Mouse (Mus musculus) lung, postnatal 10 days (tissue): ENCODE data around the gene Caskin2.

ENCODE experiments used
- DNase-seq: peaks from one replicate; pipeline ENCODE4 v3.0.0; 2021

Caskin2 gene

DNA sequence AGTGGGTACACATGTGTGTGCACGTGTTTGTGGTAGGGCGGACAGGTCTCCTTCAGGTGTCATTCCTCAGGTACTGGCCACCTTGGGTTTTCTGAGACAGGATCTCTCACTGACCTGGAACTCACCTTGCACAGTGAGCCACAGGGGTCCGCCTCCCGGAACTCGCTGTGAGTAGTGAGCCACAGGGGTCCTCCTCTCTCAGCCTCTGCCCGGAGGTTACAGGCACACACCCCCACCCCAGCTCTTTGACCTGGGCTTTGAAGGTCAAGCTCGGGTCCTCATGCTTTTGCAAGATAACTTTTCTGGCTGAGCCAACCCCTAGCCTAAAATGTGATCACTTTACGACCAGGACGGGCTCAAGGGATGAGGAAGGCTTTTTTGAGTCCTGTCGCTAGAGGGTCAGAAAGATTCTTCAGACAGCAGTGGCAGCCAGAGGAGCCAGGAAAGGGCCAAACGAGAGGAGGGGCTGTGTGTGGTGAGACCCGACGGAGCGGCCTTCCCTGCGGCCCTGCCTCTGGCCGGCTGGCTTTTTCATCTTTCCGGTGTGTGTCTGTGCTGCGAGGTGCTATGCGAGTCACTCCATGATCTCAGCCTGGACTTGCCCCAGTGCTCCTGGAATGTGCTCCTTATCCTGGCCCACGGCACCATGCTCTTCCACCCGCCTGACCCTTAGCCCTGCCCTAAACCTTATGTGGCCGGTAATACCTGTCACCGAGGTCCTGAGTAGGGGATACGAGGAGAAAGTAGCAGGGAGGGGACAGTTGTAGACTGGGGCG, 17.3 kb upstream of the Caskin2 start:
- no peak for DNase-seq

DNA sequence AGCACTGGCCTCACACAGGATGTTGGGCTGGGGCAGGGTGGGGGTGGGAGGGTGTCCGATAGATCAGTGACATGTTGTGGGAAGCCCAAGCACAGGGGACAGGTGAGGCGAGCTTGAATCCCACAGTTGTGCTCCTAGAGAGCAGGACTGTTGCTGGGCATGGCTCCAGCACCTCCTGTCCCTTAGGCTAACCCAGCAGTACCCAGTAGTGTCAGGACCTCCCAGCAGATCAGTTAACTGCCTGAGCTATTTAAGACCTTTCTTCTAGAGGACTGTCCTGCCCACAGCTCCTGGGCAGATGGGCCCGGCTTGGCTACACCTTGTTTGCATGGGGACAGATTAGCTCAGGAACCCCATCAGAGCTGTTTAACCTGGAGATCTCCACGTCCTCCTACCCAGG, 15.6 kb upstream of the Caskin2 start:
- DNase-seq = no peak

DNA sequence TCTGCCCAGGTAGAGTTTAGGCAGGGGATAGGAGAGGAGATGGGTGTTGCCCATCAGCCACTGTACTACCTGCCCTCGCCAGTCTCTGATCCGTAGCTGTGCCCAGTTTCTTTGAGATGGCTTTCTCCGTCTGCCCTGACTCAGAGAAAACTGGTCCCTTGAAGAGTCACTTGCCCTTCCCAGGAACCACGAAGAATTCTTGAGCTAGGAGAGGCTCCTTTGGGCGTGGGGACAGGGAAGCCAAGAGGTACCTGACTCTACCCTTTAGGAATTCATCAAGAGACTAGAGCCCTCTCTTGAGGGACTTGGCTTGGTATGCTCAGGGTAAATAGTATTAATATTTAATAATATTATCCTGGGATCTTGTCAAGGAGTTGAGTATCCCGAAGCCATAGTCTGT, 14.2 kb upstream of the Caskin2 start:
- DNase-seq = peak; percentile 49

DNA sequence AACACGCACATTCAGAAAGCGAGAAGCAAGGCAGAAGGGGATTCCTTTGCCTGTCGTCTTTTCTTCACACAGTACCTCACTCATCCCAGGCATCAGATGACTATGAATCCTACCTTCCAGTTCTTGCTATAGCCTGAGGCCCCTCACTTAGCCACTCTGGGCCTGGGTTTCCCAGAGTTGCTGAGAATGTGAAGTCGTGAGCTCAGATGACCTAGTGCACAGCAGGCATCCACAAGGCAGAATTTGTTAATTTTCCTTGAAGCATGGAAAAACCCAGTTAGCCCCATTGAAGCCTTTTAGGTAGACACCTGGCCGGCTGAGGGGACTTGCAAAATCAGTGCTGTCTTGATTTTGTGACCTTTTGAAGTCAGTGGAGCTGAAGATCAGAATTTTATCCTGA, 13.0 kb upstream of the Caskin2 start:
- DNase-seq = no peak

DNA sequence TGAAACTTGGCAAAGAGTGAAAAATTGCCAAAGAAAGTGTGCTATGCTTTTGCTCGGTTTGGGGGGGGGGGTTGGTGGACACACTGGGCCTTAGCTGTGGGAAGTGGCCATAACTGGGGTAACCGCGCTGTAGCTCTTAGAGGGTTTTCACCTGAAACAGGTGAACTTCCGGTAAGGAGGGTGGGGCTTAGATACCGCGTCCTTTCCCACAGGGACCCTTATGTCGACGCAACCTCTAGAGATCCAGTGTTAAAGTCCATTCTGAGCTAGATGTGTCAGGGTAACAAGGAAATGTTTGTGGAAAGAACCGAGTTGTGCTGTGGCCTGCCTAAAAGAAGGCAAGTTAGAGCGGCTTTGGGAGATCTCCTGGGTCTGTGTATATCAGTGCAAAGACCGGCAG, 11.4 kb upstream of the Caskin2 start:
- no peak for DNase-seq

DNA sequence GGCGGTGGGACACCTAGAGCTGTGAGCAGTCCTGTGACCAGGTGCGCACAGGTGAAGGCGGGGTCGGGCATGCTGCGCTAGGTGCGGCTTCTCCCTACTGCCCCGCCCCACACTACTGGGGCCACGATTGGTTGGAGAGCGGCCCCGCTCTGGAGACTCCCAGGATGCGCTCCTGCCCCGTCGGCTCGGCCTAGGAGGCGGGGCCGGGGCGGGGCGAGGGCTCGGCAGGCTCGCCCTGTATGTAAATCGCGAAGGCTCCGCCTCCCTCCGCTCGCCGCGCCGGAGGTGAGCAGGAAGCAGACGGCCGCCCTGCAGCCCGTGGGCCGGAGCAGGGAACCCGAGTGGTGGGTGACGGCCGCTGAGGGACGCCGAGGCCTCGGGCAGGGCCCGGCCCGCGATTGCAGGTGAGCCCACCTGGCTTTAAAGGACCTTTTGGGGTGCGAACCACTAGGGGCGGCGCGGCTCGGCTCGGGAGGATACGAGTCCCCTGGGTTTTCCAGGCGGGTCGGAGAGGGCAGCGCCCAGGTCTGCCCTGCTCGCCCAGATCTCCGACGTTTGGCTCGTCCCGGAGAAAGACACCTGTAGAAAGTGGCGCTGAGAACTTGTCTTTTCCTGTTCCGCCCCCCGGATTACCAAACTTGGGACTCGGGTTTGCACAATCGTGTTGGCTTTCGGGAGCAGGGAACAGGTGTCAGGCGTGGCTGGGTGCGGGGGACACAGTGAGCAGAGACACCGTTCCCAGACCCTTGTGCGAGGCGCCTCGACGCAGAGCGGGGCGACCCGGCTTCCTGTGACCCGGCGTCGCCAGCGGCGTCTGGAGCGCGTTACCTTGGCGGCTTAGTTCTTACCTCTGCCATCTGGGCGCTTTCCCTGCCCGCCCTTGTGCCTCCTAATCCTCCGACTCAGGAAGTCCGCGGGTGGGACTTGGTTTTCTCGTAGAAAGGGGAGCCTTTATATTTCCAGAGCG, 10.6 kb upstream of the Caskin2 start, which contains the start of gene Llgl2:
Gene Llgl2 (plus strand): TSS at position 276 of the 967 bp plus-strand sequence.
- DNase-seq = peak; percentile 93

DNA sequence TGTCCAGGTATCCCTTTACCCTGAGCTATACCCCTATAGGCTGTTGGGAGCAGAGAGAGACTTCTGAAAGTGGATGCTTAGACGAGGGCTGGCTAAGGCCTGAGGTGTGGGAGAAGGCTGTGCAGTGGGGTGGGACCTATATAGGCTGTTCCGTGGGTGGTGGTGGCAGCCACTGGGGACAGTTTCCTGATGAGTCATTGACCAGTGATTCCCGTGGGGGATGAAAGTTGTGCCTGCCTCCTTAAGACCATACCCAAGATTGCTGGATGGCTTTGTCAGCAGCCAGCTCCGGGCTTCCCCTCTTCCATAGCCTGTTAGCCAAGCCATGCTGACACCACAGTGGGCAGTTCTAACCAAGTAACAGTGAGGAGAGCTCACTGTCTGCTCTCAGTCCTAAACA, 7.6 kb upstream of the Caskin2 start:
- DNase-seq = no peak

DNA sequence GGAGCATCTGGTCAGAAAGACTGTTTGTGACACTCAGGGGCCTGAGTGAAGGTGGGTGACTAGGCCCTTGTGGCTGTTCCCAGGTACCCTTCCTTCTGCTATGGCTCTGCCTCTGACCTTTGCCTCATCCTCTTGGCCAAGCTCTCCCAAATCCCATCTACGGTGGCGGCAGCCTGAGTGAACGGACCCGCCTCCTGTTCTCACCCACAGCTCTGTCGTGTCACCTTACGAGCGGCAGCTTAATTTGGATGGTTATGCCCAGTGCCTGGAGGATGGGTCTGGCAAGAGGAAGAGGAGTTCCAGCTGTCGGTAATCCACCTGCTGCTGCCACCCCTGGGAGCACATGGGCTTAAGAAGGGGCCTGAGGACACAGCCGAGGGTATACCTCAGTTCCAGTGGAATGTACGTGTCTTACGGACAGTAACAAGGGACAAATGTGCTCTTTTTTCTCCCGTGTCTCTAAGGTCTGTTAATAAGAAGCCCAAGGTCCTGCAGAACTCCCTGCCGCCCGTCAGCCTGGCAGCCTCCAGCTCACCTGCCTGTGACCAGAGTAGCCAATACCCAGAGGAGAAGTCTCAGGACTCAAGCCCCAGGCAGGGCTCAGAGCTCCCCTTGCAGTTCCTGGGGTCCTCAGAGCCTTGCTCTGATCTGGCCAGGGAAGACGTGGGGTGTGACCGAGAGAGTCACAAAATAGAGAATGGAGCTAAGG, 6.6 kb upstream of the Caskin2 start:
- DNase-seq = no peak

DNA sequence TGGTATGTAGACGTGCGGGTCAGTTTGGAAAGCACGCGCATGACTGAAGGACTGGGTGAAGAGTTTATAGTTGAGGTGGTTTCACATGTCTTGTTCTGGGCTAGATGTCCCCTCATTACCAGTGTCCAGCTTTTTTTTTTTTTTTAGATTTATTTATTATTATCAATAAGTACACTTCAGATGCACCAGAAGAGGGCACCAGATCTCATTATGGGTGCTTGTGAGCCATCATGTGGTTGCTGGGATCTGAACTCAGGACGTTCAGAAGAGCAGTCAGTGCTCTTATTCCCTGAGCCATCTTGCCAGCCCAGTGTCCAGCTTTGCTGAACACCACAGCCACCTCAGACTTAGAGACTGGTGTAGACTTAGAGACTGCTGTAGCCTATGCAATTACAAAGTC, 3.9 kb upstream of the Caskin2 start:
- DNase-seq = no peak

DNA sequence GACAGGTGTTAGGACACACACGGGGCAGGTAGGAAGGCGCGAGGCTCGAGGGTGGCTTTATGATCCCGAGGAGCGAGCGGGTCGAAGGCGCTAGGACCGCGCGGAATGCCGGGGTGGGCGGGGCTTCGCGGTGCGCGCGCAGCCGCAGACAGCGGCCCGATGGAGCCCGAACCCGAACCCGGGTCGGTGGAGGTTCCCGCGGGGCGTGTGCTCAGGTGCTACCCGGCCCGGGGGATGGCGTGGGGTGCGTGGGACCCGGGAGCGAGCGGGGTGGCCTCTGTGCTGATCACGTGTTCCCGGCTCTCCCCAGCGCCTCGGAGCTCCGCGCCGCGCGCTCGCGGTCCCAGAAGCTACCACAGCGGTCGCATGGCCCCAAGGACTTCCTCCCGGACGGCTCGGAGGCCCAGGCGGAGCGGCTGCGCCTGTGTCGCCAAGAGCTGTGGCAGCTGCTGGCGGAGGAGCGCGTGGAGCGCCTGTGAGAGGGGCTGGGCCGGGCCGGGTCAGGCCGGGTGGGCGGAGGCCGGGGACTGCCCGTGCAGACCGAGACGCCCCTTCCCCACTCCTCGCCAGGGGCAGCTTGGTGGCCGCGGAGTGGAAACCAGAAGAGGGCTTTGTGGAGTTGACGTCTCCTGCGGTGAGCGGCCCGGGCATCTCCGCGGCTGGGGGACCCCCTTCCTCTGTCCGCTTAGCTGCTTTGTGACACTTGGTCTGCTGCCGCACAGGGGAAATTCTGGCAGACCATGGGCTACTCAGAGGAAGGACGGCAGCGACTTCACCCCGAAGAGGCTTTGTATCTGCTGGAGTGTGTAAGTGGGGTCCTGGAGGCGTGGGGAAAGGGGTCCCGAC, 1.4 kb upstream of the Caskin2 start, which contains the start of gene Tsen54:
Gene Tsen54 (plus strand): TSS at position 120 of the 846 bp plus-strand sequence.
- peak; percentile 89 for DNase-seq

DNA sequence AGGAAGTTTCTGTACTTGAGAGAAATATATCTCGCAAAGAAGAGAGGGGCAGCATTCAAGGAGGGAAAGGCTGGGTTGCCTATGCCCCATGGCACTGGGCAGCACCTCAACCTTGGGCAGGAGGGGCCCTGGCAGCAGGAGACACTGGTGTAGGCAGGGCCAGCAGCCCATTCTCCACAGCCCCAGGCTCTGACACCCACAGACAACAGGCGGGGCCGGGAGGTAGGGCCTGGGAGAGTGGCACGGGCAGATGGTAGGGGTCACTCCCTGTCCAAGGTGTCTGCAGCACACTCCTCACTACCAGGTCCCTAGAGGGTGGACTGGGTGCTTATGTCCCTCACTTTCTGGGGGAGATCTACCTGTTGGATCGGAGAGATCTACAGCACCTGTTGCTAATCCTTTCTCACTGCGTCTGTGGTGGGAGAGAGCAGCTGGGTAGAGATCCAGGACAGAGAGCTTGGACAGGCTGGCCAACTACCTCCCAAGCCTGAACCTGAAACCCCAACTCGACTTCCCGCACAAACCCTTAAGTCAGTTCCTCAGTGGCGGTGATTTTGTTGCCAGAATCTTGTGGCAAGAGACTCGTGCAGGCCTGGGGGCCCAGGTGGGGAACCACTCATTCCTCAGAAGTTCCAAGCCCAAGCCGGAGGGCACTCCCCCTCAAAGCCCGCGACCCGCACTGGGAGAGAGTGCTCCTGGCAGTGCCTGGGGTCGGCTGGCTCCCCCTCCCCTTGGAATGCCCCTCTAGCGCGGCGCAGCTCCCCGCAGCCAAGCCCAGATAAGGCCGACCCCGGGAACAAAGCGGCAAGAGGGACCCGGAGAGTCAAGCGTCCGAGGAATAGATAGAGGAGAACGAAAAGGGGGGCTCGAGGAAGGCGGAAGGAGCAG, 662 bp downstream of the Caskin2 start:
- DNase-seq = peak; percentile 38

DNA sequence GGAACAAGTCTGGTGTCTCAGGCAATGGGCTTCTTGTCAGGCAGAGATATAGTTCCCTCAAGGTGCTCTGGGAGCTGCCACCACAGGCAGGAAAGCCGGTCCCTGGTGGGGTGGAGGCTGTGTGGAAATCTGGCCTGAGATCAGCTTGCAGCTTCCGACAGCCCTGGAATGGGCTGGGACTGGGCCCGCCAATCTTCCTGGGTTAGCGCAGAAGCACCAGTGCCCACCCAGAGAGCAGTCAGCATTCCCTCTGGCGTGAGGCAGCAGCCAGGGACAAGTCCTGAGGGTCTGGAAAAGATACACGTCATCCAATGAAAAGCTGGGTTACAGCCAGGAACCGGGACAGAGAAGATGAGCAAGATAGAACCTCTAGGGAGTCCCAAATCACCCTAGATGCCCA, 1.3 kb downstream of the Caskin2 start:
- DNase-seq = peak; percentile 71

DNA sequence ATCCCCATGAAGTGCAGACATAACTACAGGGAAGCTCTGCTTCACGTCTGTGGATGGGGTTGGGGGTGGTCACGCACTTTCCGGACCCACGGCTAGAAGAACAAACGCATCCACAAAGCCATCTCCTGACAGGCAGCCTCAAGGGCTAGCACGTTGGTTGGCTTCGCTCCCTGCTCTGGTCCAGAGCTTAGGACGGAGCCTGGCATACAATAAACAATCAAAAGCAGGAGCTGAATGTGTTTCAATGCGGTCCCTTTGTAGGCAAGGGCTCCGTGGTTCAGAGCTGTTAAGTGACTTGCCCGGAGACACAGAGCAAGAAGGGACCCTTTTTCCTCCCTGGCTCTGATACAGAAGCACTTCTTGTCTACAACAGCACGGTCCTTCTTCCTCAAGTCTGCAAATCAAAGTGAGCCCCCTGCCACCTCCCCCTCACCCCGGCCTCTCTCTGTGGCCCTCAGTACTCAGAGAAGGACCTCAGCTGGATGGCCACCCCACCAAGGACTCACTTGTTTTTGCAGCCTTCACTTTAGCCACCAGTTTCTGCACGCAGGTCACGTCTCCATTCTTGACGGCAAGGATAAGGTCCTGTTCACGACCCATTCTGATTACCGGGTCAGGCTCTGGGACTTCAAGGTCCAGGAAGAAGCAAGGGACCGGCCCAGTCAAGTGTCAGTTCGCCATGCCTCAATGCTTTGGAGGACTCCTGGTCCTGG, 1.9 kb downstream of the Caskin2 start:
- DNase-seq = no peak

DNA sequence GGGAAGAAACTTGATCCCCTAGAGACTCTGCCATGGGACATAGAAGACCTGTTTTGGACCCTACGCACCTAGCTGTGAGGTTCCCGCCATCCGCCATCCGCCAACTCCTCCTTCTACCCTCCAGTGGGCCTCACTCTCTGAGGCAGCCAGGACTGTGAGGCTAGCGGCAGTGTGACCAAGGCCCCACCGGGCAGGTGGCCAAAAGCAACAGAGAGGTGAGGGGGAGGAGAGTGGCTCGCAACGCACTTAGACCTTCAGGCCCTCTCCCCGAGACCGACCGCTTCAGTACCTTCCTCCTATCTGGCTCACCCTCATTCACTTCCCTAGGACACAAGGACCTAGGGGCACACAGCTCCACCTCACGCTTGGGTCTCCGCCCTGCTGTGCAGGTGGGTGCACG, 3.1 kb downstream of the Caskin2 start:
- peak; percentile 70 for DNase-seq

DNA sequence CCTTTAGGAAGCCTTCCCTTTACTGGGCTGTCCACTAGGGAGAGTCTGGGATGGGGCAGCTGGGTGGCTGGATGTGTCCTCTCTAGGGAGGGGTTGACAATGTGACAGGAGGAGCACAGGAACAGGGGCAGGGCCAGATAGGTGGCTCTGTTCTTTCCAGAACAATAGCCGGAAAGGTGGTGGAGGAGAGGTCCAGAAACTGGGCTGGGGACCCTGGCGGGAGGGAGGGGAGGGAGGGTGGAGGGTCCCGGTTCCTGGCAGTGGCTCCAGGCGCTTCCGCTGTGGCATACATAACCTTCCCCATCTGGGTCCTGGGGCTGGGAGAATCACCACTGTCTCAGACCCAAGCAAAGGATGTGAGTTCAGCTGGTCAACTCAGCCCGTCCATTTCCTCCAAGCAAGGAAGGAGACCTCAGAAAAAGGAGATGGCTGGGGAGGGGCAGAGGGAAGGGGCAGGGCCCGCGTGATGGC, 4.1 kb downstream of the Caskin2 start:
- DNase-seq = peak; percentile 82

DNA sequence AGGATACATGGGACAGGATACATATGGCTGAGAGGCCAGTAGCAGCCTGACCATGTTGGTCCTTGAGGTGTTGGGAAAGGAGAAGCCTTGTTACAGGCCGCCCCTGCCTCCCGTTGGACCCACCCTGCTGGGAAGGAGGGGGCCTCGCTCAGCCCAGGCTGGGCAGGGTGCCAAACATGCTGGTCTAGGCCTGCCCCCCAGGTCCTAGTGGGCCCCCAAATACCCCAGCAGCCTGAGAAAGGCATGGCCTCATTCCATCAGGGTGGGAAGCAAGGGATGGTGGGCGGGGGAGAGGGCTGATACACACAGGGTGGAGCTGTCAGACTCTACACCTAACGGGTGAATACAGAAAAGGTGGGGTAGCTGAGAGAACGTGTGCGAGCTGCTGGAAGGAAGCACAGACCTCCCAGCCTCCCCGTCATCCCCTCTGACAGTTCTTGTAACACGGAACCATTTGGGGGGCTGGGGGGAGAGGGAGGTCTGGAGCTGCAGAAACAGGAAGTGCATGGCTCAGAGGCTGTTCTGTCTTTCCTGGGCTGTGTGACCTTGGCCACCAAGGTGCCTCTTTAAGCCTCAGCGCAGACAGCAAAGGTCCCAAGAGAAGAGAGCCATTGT, 4.6 kb downstream of the Caskin2 start:
- DNase-seq = peak; percentile 67

DNA sequence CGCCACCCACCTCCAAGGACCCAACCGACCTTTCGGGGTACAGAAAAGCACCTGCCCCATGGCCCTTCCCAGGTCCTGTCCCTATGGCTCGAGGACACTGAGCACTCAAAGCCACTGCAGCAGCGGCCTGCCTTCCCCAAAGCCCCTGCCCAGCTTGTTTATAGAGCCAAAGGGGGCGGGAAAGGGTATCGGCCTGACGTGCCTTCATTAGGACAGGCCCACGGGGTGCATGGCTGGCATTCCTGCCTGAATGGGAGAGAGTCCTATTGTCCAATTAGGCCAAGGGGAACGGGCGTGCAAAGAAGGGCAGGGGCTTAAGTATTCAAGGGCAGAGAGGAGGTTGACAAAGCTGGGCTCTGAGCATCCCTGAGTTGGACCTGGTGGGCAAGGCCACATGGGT, 5.5 kb downstream of the Caskin2 start:
- no peak for DNase-seq

DNA sequence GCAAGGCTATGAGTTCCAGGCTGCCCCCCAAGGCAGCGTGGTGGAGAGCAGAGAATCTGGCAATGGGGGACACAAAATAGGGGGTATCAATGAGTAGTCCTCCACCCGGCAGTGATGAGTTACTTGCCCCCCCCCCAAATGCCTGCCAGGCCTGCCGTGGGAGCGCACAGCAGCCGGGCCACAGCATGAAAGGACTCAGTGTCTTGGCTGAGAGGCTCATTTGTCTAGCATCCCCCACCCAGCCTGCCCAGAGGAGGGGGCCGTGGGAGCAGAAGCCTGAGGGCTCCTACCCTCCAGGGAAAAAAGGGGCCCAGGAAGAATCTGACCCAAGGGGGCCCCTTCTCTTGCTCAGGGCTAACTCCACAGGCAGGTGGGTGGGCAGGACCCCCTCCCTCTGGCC, 6.1 kb downstream of the Caskin2 start:
- DNase-seq = no peak

DNA sequence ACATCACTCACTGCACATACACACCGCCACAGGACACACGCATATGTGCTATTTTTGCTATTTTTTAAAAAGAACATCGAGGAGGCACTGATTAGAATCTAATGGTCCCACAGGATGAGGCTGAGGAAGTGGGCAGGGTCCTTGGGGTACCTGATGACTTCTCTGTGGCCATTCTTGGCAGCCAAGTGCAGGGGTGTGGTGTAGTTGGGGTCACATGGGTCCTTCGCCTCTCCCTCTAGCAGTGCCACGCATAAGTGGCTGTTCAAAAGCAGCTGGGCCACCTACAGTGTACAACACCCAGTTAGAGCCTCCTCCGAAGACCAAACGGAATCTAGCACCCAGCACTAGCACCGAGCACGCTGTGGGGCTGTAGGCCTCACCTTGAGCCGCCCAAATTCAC, 7.3 kb downstream of the Caskin2 start:
- DNase-seq = peak; percentile 60

DNA sequence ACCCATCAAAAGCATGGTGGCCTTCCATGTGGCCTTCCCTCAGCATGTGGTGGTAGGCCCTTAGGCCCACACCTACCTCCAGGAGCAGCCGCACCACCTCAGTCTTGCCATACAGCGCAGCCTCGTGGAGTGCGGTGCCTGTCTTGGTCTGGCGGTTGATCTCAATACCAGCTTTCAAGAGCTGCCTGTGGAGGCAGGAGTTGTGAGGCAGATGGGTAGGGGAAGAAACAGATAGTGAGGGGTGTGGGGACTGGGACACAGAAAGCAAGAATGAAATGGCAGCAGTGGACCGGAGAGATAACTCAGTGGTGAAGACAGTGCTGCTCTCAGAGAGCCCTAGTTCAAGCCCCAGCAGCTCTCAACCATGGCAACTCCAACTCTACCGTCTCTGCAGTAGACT, 8.4 kb downstream of the Caskin2 start:
- no peak for DNase-seq
